Mouse (Mus musculus): ENCODE results near the gene P2ry14.

DNA sequence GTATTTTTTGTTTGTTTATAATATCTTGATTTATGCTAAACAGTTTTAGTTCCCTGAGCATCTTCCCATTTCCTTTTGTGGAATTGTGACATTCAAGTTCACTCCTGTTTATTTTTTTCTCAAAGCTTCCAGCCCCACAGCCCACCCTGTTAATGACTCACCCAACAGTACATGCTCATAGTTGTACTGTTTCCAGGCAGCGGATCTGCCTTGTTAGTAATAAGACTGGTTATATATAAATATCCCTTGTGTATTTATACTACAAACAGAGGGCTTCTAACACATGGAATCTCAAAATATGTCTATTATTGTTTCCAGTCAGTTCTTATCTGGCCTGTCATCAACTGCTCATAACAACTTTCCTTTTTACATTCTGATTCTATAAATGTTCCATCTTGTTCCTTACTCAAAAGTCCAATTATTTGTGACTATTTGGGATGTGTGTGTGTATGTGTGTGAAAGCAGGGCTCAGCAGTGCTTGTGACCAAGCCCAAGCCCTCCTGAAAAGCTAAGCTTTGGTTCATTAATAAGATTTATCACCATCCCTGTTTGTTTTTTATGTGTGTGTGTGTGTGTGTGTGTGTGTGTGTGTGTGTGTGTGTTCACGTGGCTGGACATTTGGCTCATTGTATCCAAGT is 14.1 kb upstream of the P2ry14 start:
- no peak for TF ChIP-seq EP300 (IDR thresholded peaks at IDR 0.05; ENCODE audit: low read depth)
- TF ChIP-seq CTCF (IDR thresholded peaks at IDR 0.05; ENCODE audit: low read depth) = no peak

All from liver, embryonic 14.5 days (tissue).